Comparison of ENCODE assay signal across 26 mouse cellular contexts in genomic region chr19:25601966-25602365, GRCm38 (mm10). TPM values are rescaled to one million over a fixed set of nuclear protein-coding genes. Genes with fewer than 3 reads are reported as not detected.
"Had no signal": no experiment of that assay in that cellular context is flagged by ENCODE, and none has a peak within 500 bp of the region (broad histone marks: within the 10 kb centered on the region; RNA-seq: fewer than 3 reads in every experiment).

No protein-coding gene starts in this region.

- DNase-seq: kidney, adult 18-20 months; kidney, adult 9 months; kidney, postnatal 14 days; kidney, postnatal 4 days; left cerebral cortex, postnatal 4 days; liver, postnatal 0 days; lung, embryonic 14.5 days; right cerebral cortex, adult 18-20 months; right cerebral cortex, postnatal 14 days; right cerebral cortex, postnatal 4 days; thymus, postnatal 25 days had no signal

- H3K36me3 ChIP-seq: limb, embryonic 12.5 days; limb, embryonic 15.5 days; midbrain, embryonic 15.5 days; neural tube, embryonic 13.5 days; stomach, embryonic 15.5 days had no signal

- H3K27ac ChIP-seq: limb, embryonic 12.5 days; limb, embryonic 15.5 days; liver, embryonic 14.5 days; macrophage; midbrain, embryonic 15.5 days; neural tube, embryonic 13.5 days; stomach, embryonic 15.5 days had no signal

- H3K9me3 ChIP-seq: limb, embryonic 12.5 days; limb, embryonic 15.5 days; midbrain, embryonic 15.5 days; neural tube, embryonic 13.5 days; stomach, embryonic 15.5 days had no signal

- H3K4me3 ChIP-seq: limb, embryonic 12.5 days; limb, embryonic 15.5 days; midbrain, embryonic 15.5 days; myocyte; neural tube, embryonic 13.5 days; stomach, embryonic 15.5 days had no signal

- H3K9ac ChIP-seq: limb, embryonic 12.5 days; limb, embryonic 15.5 days; liver, embryonic 14.5 days; liver, postnatal 0 days; lung, embryonic 14.5 days; midbrain, embryonic 15.5 days; neural tube, embryonic 13.5 days; stomach, embryonic 15.5 days had no signal

- H3K4me2 ChIP-seq: limb, embryonic 15.5 days; liver, embryonic 11.5 days; lung, embryonic 14.5 days; midbrain, embryonic 15.5 days; neural tube, embryonic 13.5 days; stomach, embryonic 15.5 days had no signal

- ATAC-seq: liver, postnatal 0 days; lung, postnatal 0 days; midbrain, embryonic 15.5 days had no signal

RNA-seq across cellular contexts. Expression of gene Dmrt3, which starts 8.1 kb away (rescaled TPM):
- total RNA-seq: left cerebral cortex, adult 8-10 months; left cerebral cortex, postnatal 14 days; megakaryocyte, adult 5-6 weeks; monocyte, adult 5-6 weeks had no signal
- polyA plus RNA-seq: kidney, embryonic 16.5 days; liver, embryonic 14.5 days; liver, postnatal 0 days; macrophage had no signal
